Mouse (Mus musculus): ENCODE results near the gene Rnf144b. TPM values are rescaled to one million over a fixed set of nuclear protein-coding genes. Genes with fewer than 3 reads are reported as not detected.

Rnf144b gene
- polyA plus RNA-seq, 1 experiment from 2014 or later, result 33.3 TPM

GRCm38 (mm10) chr13:47172891-47173290 lies 50.4 kb downstream of the Rnf144b start:
- no peak overlapping the region for H3K4me3 ChIP-seq (ENCODE audit: inconsistent target)
- H3K36me3 ChIP-seq (ENCODE audit: inconsistent target), result no peaks in the 10 kb centered on the region
- H3K27ac ChIP-seq, result no peak overlapping the region
- WGBS (ENCODE audit: missing documents), result 80% methylated on average over 10 of the region's 10 CpGs
- no peaks in the 10 kb centered on the region for H3K79me2 ChIP-seq (ENCODE audit: inconsistent target)

GRCm38 (mm10) chr13:47178182-47178581 lies 55.7 kb downstream of the Rnf144b start:
- Histone ChIP-seq H3K79me2 (ENCODE audit: inconsistent target) (no peaks in the 10 kb centered on the region), H3K36me3 (ENCODE audit: inconsistent target) (no peaks in the 10 kb centered on the region), H3K4me3 (ENCODE audit: inconsistent target) (no peak overlapping the region), H3K27ac (no peak overlapping the region)
- WGBS (ENCODE audit: missing documents), result 96% methylated on average over 8 of the region's 8 CpGs

- no peak overlapping the region for H3K4me3 ChIP-seq (ENCODE audit: inconsistent target)
- no peak overlapping the region for H3K27ac ChIP-seq
- H3K79me2 ChIP-seq (ENCODE audit: inconsistent target), result no peaks in the 10 kb centered on the region
- 97% methylated on average over 7 of the region's 7 CpGs for WGBS (ENCODE audit: missing documents)
- H3K36me3 ChIP-seq (ENCODE audit: inconsistent target), result no peaks in the 10 kb centered on the region
These were observed 58.3 kb downstream of the Rnf144b start for GRCm38 (mm10) chr13:47180776-47181175.

- H3K27ac ChIP-seq, result no peak overlapping the region
- 25% methylated on average over 5 of the region's 5 CpGs for WGBS (ENCODE audit: missing documents)
- no peaks in the 10 kb centered on the region for H3K79me2 ChIP-seq (ENCODE audit: inconsistent target)
- no peak overlapping the region for H3K4me3 ChIP-seq (ENCODE audit: inconsistent target)
- H3K36me3 ChIP-seq (ENCODE audit: inconsistent target), result no peaks in the 10 kb centered on the region
These were observed 59.9 kb downstream of the Rnf144b start for GRCm38 (mm10) chr13:47182366-47182765.

- Histone ChIP-seq H3K4me3 (ENCODE audit: inconsistent target) (no peak overlapping the region), H3K36me3 (ENCODE audit: inconsistent target) (no peaks in the 10 kb centered on the region), H3K27ac (no peak overlapping the region), H3K79me2 (ENCODE audit: inconsistent target) (no peaks in the 10 kb centered on the region)
- 68% methylated on average over 9 of the region's 9 CpGs for WGBS (ENCODE audit: missing documents)
These were observed 60.7 kb downstream of the Rnf144b start for GRCm38 (mm10) chr13:47183033-47183730.

- no peaks in the 10 kb centered on the region for H3K79me2 ChIP-seq (ENCODE audit: inconsistent target)
- H3K4me3 ChIP-seq (ENCODE audit: inconsistent target), result no peak overlapping the region
- 91% methylated on average over 7 of the region's 9 CpGs for WGBS (ENCODE audit: missing documents)
- H3K27ac ChIP-seq, result no peak overlapping the region
- no peaks in the 10 kb centered on the region for H3K36me3 ChIP-seq (ENCODE audit: inconsistent target)
These were observed 61.3 kb downstream of the Rnf144b start for GRCm38 (mm10) chr13:47183771-47184170.

- H3K79me2 ChIP-seq (ENCODE audit: inconsistent target), result no peaks in the 10 kb centered on the region
- 82% methylated on average over 4 of the region's 4 CpGs for WGBS (ENCODE audit: missing documents)
- no peaks in the 10 kb centered on the region for H3K36me3 ChIP-seq (ENCODE audit: inconsistent target)
- H3K4me3 ChIP-seq (ENCODE audit: inconsistent target), result no peak overlapping the region
- H3K27ac ChIP-seq, result no peak overlapping the region
These were observed 65.4 kb downstream of the Rnf144b start for GRCm38 (mm10) chr13:47187836-47188235.

- H3K36me3 ChIP-seq (ENCODE audit: inconsistent target), result no peaks in the 10 kb centered on the region
- no peak overlapping the region for H3K4me3 ChIP-seq (ENCODE audit: inconsistent target)
- peak overlapping the region; percentile 57 for H3K27ac ChIP-seq
- WGBS (ENCODE audit: missing documents), result 4% methylated on average over 7 of the region's 7 CpGs
- peaks cover 11% of the 10 kb centered on the region for H3K79me2 ChIP-seq (ENCODE audit: inconsistent target)
These were observed 67.5 kb downstream of the Rnf144b start for GRCm38 (mm10) chr13:47189971-47190370.

GRCm38 (mm10) chr13:47192200-47192599 lies 69.7 kb downstream of the Rnf144b start:
- whole genome bisulfite sequencing (ENCODE audit: missing documents), result 100% methylated on average over 2 of the region's 2 CpGs
- Histone ChIP-seq H3K27ac (no peak overlapping the region), H3K36me3 (ENCODE audit: inconsistent target) (no peaks in the 10 kb centered on the region), H3K79me2 (ENCODE audit: inconsistent target) (peaks cover 33% of the 10 kb centered on the region), H3K4me3 (ENCODE audit: inconsistent target) (no peak overlapping the region)

GRCm38 (mm10) chr13:47192771-47193170 lies 70.3 kb downstream of the Rnf144b start:
- Histone ChIP-seq H3K36me3 (ENCODE audit: inconsistent target) (peaks cover 4% of the 10 kb centered on the region; the same call in 1 of the 2 replicates), H3K4me3 (ENCODE audit: inconsistent target) (no peak overlapping the region), H3K79me2 (ENCODE audit: inconsistent target) (peaks cover 39% of the 10 kb centered on the region), H3K27ac (no peak overlapping the region)
- WGBS (ENCODE audit: missing documents), result 87% methylated on average over 5 of the region's 5 CpGs

- Histone ChIP-seq H3K27ac (peak overlapping the region; percentile 69), H3K4me3 (ENCODE audit: inconsistent target) (peak overlapping the region; percentile 91), H3K79me2 (ENCODE audit: inconsistent target) (peaks cover 47% of the 10 kb centered on the region), H3K36me3 (ENCODE audit: inconsistent target) (peaks cover 8% of the 10 kb centered on the region; the same call in 1 of the 2 replicates)
- 15% methylated on average over 32 of the region's 32 CpGs for WGBS (ENCODE audit: missing documents)
These were observed 71.1 kb downstream of the Rnf144b start for GRCm38 (mm10) chr13:47193326-47194153.

- Histone ChIP-seq H3K4me3 (ENCODE audit: inconsistent target) (peak overlapping the region; percentile 91), H3K79me2 (ENCODE audit: inconsistent target) (peaks cover 58% of the 10 kb centered on the region), H3K36me3 (ENCODE audit: inconsistent target) (peaks cover 8% of the 10 kb centered on the region; the same call in 1 of the 2 replicates), H3K27ac (peak overlapping the region; percentile 69)
- 9% methylated on average over 11 of the region's 11 CpGs for WGBS (ENCODE audit: missing documents)
These were observed 72.2 kb downstream of the Rnf144b start for GRCm38 (mm10) chr13:47194695-47195094.

GRCm38 (mm10) chr13:47195491-47195890 lies 73.0 kb downstream of the Rnf144b start:
- Histone ChIP-seq H3K79me2 (ENCODE audit: inconsistent target) (peaks cover 66% of the 10 kb centered on the region), H3K4me3 (ENCODE audit: inconsistent target) (peak overlapping the region; percentile 91), H3K27ac (no peak overlapping the region), H3K36me3 (ENCODE audit: inconsistent target) (peaks cover 8% of the 10 kb centered on the region; the same call in 1 of the 2 replicates)
- 90% methylated on average over 4 of the region's 4 CpGs for WGBS (ENCODE audit: missing documents)

- Histone ChIP-seq H3K36me3 (ENCODE audit: inconsistent target) (peaks cover 26% of the 10 kb centered on the region; the same call in 1 of the 2 replicates), H3K4me3 (ENCODE audit: inconsistent target) (no peak overlapping the region), H3K79me2 (ENCODE audit: inconsistent target) (peaks cover 96% of the 10 kb centered on the region), H3K27ac (no peak overlapping the region)
- WGBS (ENCODE audit: missing documents), result 95% methylated on average over 12 of the region's 12 CpGs
These were observed 77.7 kb downstream of the Rnf144b start for GRCm38 (mm10) chr13:47200011-47200670.
